Mouse (Mus musculus) monocyte, adult 2 months (primary cell): ENCODE measurements around the gene Nfib.

Source experiments
- DNase-seq, 2 experiments: peaks; one replicate each; pipeline ENCODE4 v3.0.0; 2022; ENCODE audit warnings: low spot score in 2 of 2, low read depth in 1 of 2

Nfib gene

DNA sequence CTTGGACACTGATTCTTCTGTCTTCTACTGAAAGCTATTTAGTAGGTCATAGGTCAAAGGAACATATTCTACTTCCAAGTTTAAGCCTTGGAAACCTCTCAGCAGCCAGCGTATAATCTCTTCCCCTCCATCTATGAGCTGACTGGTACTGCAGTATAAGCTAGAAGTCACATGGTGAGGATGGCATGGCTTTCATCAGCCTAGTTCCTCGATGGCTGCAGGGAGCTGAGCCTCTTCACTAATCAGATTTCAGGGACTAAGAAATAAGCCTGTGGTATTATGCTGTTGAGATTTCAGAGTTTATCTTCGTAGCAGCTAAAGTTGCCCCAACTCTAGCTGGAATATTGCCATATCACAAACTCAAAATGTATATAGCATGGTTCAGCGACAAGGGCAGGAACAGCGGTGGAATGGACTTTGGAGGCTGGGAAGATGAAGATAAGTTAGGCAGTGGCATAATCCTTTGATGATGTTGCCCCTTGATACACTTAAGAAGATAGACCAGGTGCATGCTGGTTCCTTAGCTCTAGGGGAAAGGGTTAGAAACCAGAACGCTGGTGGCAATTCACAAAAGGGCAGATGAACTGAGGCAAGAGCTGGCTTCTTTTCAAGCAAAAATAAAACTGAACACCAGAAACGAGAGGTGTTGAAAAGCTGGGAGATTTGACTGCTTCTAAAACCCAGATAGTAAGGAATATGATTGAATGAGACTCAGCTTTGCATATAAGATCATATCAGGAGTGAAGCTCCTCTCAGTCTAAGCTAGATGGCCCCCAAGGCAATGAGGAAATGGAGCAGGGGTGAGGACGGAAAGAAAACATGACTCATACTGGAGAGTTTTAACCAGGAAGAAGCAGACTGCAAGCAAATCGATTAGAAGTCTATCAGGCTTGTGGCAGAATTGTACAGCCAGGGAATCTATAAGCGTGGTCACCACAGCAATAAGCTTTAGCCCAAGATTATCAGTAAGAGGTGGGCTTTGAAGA lies 111.6 kb downstream of the Nfib start:
- no peak for DNase-seq

DNA sequence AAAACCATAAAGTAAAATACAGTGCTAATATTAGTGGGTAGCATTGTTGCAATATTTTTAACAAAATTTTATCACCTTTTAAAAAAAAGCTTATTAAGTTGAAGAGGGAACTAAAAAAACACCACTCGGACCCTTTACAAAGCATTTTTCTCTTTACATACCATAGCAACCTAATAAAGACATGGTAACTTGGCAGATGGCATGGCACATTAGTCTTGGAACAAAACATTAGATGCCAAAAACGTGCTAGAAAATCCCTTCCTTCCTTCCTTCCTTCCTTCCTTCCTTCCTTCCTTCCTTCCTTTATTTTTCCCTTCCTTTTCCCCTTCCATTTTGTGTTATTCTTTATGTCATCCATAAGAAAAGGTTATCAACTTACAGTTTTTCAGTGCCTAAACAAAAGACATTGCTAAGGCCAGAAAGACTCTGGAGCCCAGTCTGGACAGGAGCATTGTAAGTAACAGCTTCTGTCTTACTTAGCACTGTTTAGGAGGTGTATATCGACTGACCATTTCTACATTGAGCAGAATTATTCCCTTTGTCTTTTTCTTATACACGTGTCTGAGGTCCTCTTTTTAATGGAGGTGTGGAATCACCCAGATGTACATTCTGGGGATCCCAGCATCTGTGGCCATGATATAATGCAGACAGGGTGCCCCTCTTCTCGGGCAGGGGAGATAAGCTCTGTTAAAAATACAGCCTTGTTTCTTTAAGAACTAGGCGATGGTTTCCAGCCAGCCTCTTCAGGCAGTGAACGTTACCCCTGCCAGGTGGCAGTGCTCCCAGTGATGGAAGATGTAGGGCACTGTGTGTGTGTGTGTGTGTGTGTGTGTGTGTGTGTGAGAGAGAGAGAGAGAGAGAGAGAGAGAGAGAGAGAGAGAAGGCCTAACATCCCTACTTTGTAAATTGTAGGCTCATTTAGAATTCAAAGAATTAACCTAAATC lies 113.2 kb downstream of the Nfib start:
- DNase-seq: no peak

DNA sequence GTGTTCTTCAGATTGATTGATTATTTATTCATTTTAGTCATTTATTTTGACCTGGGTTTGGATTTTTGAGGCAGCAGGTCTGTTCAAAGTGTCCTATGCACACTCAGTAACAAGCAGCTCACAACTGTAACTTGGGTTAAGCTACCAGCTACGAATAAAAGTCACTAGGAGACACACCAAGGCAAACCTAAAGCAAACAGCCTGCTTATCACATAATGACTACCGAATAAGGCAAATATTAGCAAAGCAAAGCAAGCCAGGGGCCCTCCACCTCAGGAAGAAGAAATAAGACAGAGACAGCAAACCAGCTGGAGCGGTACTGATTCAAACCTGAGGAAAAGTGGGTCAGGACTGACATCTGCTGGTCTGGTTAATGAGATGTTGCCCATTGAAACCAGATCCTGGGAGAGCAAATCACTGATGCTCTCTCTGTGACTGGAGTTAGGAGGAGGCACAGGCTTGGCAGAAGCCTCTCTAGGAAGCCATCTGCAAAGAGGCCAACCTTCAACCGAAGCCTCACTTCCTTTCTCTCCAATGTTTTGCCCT lies 116.1 kb downstream of the Nfib start:
- no peak for DNase-seq

DNA sequence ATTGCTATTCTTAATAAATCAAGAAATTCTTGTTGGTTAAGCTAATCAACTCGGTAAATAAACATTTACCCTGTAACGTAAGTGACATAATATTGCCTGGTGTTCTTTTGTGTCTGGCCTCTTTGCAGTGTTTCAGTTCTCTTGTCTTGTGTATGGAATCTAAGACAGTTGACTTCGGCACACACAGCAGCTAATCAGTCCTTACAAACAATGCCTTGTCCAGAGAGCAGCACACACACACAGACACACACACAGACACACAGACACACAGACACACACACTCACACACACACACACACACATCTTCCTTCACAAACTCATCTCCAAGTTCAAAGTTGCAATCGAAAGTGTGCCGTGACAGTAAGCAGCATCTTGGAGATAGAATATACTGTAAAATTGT lies 116.8 kb downstream of the Nfib start:
- no peak for DNase-seq

DNA sequence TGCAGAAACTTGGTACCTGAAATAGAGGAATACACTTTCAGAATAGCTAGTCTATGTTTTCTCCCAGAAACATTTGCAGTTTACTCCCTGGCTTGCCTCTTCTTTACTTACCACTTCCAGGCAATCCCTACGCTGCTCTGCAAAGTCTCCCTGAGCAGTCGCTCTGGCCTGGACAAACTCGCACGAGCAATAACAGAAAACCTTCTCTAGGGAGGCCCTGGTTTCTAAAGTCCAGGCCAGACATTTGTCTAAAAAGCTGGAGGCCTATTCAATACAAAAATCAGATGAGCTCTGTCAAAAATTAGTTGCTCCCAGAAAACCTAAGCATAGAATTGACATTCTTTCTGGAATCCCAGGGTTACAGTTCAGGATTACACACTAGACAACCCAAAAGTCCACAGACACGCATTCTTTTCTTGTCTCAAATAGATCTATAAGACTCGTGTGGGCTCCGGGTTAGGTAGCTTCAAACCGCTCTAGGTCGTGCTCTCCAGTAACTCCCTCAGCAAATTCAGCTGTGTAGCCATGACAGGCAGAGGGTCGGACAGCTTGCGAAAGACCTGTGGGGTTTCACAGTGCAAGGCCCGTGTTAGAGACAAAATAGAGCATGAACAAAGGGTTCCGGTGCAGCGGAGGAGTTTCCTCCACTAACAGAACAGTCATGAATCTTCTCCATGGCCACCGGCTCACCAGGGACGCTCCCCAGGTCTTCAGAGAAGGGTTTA lies 118.2 kb downstream of the Nfib start:
- no peak for DNase-seq

DNA sequence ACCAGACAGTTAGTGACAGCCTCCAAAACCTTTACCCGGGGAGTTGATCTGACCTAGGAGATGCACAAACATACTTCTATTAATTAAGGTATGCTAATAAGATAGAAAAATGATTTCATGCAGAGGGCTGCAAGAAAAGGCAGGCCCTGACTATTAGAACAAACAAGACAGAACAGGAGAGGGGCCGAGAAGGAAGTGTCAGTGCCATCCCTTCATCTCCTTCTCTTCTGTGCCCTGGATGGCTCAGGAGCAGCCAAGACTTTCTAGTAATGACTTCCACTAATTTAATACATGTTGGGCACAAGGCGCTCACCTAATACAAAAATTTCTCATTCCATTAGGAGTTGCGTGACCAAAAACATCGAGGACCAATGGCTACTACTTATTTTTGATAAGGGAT lies 118.9 kb downstream of the Nfib start:
- DNase-seq: no peak

DNA sequence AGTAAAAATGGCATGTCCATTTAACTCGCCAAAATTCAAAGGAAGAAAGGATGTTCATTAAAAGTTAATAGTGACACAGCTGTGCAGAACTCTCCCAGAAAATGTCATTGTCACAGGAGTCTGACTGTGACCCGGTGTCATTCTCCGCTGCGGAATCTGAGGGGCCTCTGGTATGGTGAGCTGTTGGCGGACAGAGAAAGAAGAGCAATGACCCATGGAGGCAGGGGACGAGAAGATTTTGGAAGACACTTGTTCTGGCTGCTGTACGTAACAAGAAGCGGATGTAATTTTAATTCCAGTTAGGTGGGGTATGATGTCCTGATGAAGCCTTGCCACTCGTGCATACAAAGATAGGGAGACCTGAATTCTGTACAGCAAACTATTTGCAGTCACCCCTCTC lies 120.0 kb downstream of the Nfib start:
- DNase-seq: no peak

DNA sequence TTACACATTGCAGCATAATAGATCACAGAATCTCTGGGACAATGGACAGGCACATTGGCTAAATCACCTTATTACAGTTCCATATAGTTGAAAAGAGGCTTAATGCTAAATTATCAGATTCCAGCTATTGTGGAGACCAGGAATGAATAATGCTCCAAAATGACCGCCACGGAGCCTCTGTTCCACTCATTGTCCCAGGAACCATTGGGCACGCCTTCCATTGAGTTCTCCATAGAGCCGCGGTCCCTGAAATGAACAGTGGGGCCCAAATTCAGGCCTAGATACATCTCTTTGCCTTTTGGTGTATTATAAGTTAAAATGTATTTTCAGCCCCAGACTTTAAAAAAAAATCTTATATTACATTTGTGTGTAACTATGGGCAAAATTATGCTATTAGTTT lies 120.5 kb downstream of the Nfib start:
- no peak for DNase-seq

DNA sequence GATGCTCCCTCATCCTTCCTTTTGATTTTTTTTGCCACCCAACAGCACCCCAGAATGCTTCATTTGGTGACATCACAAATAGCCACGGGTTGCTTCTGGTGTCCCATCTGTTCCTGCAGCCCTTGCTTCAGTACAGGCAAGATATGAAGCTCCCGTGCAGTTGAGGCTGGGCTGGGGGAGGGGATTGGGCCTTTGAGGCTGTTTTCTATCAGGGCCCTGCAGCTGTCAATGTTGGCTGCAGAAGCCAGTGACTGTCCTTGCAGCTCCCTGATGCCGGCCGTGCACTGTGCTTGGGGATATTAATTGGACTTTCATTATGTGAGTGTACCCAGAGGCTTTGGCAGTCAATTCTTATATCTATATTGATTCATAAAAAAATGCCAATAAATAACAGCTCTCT lies 121.0 kb downstream of the Nfib start:
- DNase-seq: no peak

DNA sequence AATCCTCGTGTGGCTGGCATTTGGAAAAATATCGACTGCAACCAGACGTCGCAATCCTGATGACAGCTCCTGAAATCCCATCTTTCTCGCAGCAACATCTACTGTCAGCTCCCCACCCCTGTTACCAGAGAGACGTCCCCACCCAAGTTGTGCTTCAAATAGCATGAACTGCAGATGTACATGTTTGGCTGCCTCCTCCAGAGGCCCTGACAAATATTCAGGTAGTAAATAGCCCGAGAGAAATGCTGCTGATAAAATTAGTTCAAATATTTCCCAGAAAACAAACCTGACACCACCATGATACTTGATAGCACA lies 132.3 kb downstream of the Nfib start:
- no peak for DNase-seq

DNA sequence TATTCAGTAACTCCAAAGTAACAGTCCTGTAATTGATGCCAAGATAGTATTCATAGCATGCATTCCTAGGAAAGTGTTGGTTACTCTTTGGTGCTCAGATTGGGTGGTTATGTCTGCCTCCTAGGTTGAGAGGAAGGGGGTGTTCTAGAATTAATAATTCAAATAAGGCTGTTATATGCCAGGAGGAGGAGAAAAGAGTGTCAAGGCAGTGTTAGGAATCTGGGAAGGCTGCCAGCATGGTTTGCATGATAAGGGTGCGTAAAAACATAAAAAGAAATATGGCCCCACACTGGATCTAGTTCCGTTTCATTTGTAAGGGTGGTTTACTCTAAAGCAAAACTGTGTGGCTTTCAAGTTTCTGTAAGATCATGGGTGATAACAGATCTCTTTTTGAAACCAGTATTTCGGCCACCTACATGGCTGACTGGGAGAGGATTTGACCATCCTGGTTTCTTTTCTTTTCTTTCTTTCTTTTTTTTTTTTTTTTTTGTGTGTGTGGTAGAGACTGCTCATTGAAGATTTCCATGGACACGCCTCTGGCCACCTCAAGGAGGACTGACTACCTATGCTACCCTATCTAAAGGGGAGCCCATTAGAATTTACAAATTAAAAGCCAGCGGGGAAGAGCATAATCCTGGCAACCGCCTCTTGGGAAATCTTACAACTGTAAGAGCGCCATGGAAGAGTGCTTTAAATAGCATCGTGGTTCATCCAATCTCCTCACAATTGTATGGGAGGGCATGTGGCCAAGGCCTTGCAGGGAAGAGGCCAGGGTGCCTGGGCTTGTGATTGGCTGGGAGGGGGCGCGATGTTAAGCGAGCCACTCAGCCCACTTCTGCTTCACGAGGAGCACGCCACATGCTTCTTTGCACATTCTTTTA lies 132.9 kb downstream of the Nfib start:
- DNase-seq: no peak

DNA sequence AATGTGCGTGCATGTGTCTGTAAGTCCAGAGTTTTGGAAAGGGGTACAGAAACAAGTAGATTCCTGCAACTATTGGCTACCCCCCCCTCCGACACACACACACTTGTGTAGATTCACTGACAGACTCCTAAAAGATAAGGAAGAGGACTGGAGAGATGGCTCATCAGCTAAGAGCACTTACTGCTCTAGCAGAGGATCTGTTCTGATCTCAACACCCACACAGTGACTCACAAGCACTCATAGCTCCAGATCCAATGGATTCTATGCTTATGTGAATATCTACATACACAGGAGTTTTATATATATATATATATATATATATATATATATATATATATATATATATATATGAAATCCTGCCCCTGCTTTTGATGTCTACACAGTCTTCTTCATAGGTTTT lies 146.7 kb downstream of the Nfib start:
- DNase-seq: no peak

DNA sequence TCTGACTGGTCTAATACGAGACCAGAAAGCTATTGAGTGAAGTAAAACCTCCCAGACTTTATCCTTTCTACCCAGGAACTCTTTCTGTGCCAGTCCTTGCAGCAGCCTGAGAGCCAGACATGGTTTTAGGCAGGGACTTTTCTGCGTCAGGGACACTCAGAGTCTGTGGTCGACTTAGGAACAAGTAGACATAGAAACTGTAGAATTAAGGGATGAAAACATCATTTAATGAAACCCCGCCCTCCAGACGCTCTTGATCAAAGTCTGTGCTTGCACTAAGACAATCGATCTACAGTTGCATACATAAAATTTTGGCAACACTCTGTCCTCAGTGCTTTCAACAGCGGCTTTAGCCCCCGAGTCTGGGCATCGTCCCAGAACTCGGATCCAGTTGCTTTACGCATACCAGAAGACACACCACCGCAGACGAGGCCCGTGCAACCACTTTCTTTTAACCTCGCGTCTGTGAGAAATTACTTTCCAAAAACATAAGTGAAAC lies 149.8 kb downstream of the Nfib start:
- no peak for DNase-seq

DNA sequence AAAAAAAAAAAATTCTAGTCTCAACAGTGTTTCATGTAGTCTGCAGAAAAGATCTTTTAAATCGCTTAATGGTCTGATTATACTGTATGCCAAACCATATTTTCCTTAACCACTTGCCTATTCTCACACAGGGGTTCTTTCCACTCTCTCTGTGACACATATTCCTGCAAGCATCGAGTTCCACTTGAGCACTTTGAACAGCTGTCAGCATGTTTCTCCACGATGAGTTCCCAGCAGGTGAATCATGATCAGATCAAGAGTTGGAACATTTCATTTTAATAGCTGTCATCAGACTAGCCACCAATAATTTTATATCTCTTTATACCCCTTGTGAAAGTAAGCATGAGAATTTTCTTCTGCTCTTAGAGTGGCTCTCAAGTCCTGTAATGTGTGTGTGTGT lies 151.9 kb downstream of the Nfib start:
- DNase-seq: no peak

DNA sequence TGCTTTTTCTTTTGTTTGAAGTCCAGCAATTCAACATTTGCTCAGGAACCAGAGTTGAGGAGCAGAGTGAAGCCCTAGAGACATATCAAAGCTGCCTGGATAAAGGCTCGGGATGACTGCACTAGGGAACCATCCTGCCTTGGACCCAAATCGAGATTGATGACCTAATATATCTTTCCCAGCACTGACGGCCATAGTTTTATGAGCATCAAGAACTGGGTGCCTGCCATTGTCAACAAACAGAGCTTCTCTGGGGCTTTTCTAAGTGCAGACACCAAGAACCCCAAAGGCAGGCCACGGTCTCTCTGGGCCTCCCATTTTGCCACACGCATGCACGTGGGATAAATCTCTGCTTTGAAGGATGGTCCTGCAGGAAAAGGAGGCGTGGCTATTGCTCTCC lies 153.3 kb downstream of the Nfib start:
- no peak for DNase-seq

DNA sequence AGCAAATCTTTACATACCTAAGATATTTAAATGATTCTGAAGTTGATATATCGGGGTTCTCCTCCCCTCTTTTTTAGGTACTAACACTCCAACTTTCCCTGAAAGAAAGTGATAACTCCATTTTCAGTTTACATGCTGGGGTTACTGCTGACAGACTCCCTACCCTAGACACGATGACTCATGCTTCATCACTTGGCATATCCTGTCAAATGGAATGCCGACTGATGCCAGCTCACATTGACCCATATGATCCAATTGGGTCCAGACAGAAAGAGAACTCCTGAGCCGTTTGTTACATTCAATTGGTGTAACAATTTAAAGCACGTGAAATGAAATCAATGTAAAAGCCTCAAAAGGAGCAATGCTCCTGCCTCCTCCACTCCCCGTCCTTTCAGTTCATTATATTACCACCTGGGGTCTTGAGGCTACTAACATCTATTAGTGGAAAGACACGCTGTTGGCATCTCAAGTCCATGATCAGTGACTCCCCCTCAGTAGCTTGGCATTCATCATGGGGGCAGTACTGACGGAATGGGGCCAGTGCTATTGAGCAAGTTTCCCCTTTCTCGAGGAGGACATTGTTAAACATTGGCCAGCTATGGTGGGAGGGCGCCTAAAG lies 155.7 kb downstream of the Nfib start:
- DNase-seq: no peak

DNA sequence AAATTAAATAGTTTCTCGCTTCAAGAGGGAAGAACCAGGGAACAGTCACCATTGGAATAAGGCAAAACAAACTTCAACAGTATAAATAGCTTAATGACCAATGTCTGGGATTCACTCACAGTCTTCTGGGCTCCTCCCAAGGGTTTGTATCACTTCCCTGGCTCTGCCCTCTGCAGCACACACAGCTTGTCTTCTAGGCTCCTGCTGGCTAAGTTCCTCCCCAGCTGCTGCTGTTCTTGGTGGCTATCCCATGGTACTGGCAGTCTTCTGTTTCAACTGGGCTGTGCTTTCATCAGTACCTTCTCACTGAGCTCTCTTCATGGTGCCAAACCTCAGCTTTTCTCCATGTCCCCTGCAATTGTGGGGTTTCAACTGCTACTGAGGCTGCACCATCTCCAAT lies 157.3 kb downstream of the Nfib start:
- no peak for DNase-seq

DNA sequence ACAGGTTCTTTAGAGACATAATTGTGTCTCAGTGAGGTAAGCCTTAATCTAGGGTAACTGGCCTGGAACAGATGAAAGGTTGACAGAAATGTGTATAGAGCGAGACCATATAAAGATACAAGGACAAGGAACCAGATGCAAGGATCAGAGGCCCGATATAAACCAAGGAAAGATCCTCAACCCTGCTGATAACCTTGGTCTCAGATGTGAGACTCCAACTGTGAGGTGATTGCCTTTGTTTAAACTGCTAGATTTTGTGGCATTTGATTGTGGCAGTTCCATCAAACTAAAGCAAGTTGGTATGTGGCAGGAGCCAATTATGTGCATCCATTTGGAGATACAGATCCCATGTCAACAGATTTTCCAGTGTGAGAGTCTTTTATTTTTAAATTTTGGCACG lies 161.6 kb downstream of the Nfib start:
- no peak for DNase-seq

DNA sequence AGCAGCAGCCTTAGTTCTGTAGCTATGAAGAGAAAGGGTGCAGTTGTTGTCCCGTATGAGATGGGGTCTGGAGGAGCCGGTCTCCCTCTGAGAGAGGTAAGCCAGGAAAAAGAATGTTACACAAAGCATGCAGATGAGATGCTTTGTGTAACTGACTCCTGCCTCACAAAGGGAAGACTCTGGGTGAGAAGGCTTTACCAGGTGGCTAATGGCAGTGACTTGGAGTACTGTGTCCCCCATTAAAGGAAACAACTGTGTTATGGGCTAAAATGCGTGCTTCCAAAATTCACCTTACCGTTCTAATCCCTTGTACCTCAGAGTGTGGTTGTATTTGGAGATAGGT lies 162.2 kb downstream of the Nfib start:
- no peak for DNase-seq
